Mouse (Mus musculus): ENCODE data around the gene Rasa3. TPM values are rescaled to one million over a fixed set of nuclear protein-coding genes. Genes with fewer than 3 reads are reported as not detected.

Rasa3 gene
- polyA plus RNA-seq, 1 experiment = 10.8 TPM

- Histone ChIP-seq H3K27me3 (replicated peaks; ENCODE audit: control insufficient read depth, insufficient read depth, low read length) (no peaks in the 10 kb centered on the region), H3K36me3 (ENCODE audit: control insufficient read depth, insufficient read depth, low read length) (no peaks in the 10 kb centered on the region), H3K4me3 (ENCODE audit: insufficient read depth, low read depth, low read length) (no peak overlapping the region), H3K4me1 (ENCODE audit: control insufficient read depth, insufficient read depth, low read length) (no peaks in the 10 kb centered on the region), H3K27ac (ENCODE audit: insufficient read depth, low read depth, low read length) (no peak overlapping the region)
- TF ChIP-seq POLR2A (IDR thresholded peaks at IDR 0.05; ENCODE audit: low read depth, low read length) (no peak), CTCF (conservative IDR thresholded peaks at IDR 0.05; ENCODE audit: insufficient read depth, insufficient read length, low read depth, low read length) (no peak)
- 71% methylated on average over 7 of the region's 7 CpGs for WGBS
- DNase-seq = no peak
These were observed 9.0 kb upstream of the Rasa3 start for GRCm38 (mm10) chr8:13686426-13686825.

- DNase-seq = no peak
- Histone ChIP-seq H3K4me3 (ENCODE audit: insufficient read depth, low read depth, low read length) (no peak overlapping the region), H3K36me3 (ENCODE audit: control insufficient read depth, insufficient read depth, low read length) (no peaks in the 10 kb centered on the region), H3K4me1 (ENCODE audit: control insufficient read depth, insufficient read depth, low read length) (no peaks in the 10 kb centered on the region), H3K27ac (ENCODE audit: insufficient read depth, low read depth, low read length) (no peak overlapping the region), H3K27me3 (replicated peaks; ENCODE audit: control insufficient read depth, insufficient read depth, low read length) (no peaks in the 10 kb centered on the region)
- WGBS = 85% methylated on average over 16 of the region's 16 CpGs
- TF ChIP-seq CTCF (conservative IDR thresholded peaks at IDR 0.05; ENCODE audit: insufficient read depth, insufficient read length, low read depth, low read length) (no peak), POLR2A (IDR thresholded peaks at IDR 0.05; ENCODE audit: low read depth, low read length) (no peak)
These were observed 8.4 kb upstream of the Rasa3 start for GRCm38 (mm10) chr8:13685674-13686314.

- Histone ChIP-seq H3K27me3 (replicated peaks; ENCODE audit: control insufficient read depth, insufficient read depth, low read length) (no peaks in the 10 kb centered on the region), H3K27ac (ENCODE audit: insufficient read depth, low read depth, low read length) (no peak overlapping the region), H3K4me3 (ENCODE audit: insufficient read depth, low read depth, low read length) (no peak overlapping the region), H3K36me3 (ENCODE audit: control insufficient read depth, insufficient read depth, low read length) (no peaks in the 10 kb centered on the region), H3K4me1 (ENCODE audit: control insufficient read depth, insufficient read depth, low read length) (no peaks in the 10 kb centered on the region)
- no peak for DNase-seq
- TF ChIP-seq CTCF (conservative IDR thresholded peaks at IDR 0.05; ENCODE audit: insufficient read depth, insufficient read length, low read depth, low read length) = no peak
- TF ChIP-seq POLR2A (IDR thresholded peaks at IDR 0.05; ENCODE audit: low read depth, low read length) = no peak
- 46% methylated on average over 7 of the region's 7 CpGs for WGBS
These were observed 6.7 kb upstream of the Rasa3 start for GRCm38 (mm10) chr8:13684131-13684530.

GRCm38 (mm10) chr8:13678182-13678581 lies 779 bp upstream of the Rasa3 start:
- TF ChIP-seq CTCF (conservative IDR thresholded peaks at IDR 0.05; ENCODE audit: insufficient read depth, insufficient read length, low read depth, low read length) = no peak
- TF ChIP-seq POLR2A (IDR thresholded peaks at IDR 0.05; ENCODE audit: low read depth, low read length) = no peak
- Histone ChIP-seq H3K27ac (ENCODE audit: insufficient read depth, low read depth, low read length) (no peak overlapping the region), H3K27me3 (replicated peaks; ENCODE audit: control insufficient read depth, insufficient read depth, low read length) (no peaks in the 10 kb centered on the region), H3K4me1 (ENCODE audit: control insufficient read depth, insufficient read depth, low read length) (0 out of 2 replicates have a peak, but pooled peaks cover 3% of the 10 kb centered on the region), H3K36me3 (ENCODE audit: control insufficient read depth, insufficient read depth, low read length) (no peaks in the 10 kb centered on the region), H3K4me3 (ENCODE audit: insufficient read depth, low read depth, low read length) (peak overlapping the region; percentile 34; the same call in 1 of the 2 replicates)
- 36% methylated on average over 8 of the region's 8 CpGs for WGBS
- DNase-seq = no peak

GRCm38 (mm10) chr8:13676701-13677412 lies 546 bp downstream of the Rasa3 start:
- under 1% methylated on average over 47 of the region's 47 CpGs for WGBS
- no peaks in the 10 kb centered on the region for H3K27me3 ChIP-seq (replicated peaks; ENCODE audit: control insufficient read depth, insufficient read depth, low read length)
- peak overlapping the region; percentile 79 for H3K4me3 ChIP-seq (ENCODE audit: insufficient read depth, low read depth, low read length)
- peak; percentile 53 for DNase-seq
- TF ChIP-seq CTCF (conservative IDR thresholded peaks at IDR 0.05; ENCODE audit: insufficient read depth, insufficient read length, low read depth, low read length) (no peak), POLR2A (IDR thresholded peaks at IDR 0.05; ENCODE audit: low read depth, low read length) (no peak)
- H3K27ac ChIP-seq (ENCODE audit: insufficient read depth, low read depth, low read length) = peak overlapping the region; percentile 17
- H3K36me3 ChIP-seq (ENCODE audit: control insufficient read depth, insufficient read depth, low read length) = no peaks in the 10 kb centered on the region
- H3K4me1 ChIP-seq (ENCODE audit: control insufficient read depth, insufficient read depth, low read length) = 0 out of 2 replicates have a peak, but pooled peaks cover 3% of the 10 kb centered on the region

- no peaks in the 10 kb centered on the region for H3K36me3 ChIP-seq (ENCODE audit: control insufficient read depth, insufficient read depth, low read length)
- WGBS = 1% methylated on average over 12 of the region's 12 CpGs
- TF ChIP-seq CTCF (conservative IDR thresholded peaks at IDR 0.05; ENCODE audit: insufficient read depth, insufficient read length, low read depth, low read length) (no peak), POLR2A (IDR thresholded peaks at IDR 0.05; ENCODE audit: low read depth, low read length) (no peak)
- peak overlapping the region; percentile 79 for H3K4me3 ChIP-seq (ENCODE audit: insufficient read depth, low read depth, low read length)
- 0 out of 2 replicates have a peak, but pooled peaks cover 3% of the 10 kb centered on the region for H3K4me1 ChIP-seq (ENCODE audit: control insufficient read depth, insufficient read depth, low read length)
- DNase-seq = peak; percentile 79
- peak overlapping the region; percentile 5; the same call in 1 of the 2 replicates for H3K27ac ChIP-seq (ENCODE audit: insufficient read depth, low read depth, low read length)
- no peaks in the 10 kb centered on the region for H3K27me3 ChIP-seq (replicated peaks; ENCODE audit: control insufficient read depth, insufficient read depth, low read length)
These were observed 1.1 kb downstream of the Rasa3 start for GRCm38 (mm10) chr8:13676302-13676700.

- Histone ChIP-seq H3K27ac (ENCODE audit: insufficient read depth, low read depth, low read length) (no peak overlapping the region), H3K27me3 (replicated peaks; ENCODE audit: control insufficient read depth, insufficient read depth, low read length) (no peaks in the 10 kb centered on the region)
- WGBS = 54% methylated on average over 8 of the region's 8 CpGs
These were observed 1.9 kb downstream of the Rasa3 start for GRCm38 (mm10) chr8:13675524-13675923.

More at GRCm38 (mm10) chr8:13675524-13675923, 1.9 kb downstream of the Rasa3 start:
- TF ChIP-seq CTCF (conservative IDR thresholded peaks at IDR 0.05; ENCODE audit: insufficient read depth, insufficient read length, low read depth, low read length) (no peak), POLR2A (IDR thresholded peaks at IDR 0.05; ENCODE audit: low read depth, low read length) (no peak)
- no peak for DNase-seq
- no peaks in the 10 kb centered on the region for H3K36me3 ChIP-seq (ENCODE audit: control insufficient read depth, insufficient read depth, low read length)
- H3K4me3 ChIP-seq (ENCODE audit: insufficient read depth, low read depth, low read length) = no peak overlapping the region
- 0 out of 2 replicates have a peak, but pooled peaks cover 3% of the 10 kb centered on the region for H3K4me1 ChIP-seq (ENCODE audit: control insufficient read depth, insufficient read depth, low read length)

All from kidney, adult 2 months (tissue).